Mouse (Mus musculus) E14TG2a.4 (cell line): ENCODE measurements at regions not wholly inside any gene's neighbourhood (a gene's known extent, or its start where the extent isn't known, plus 50 kb on each side); places are given as distances from the start of the nearest gene placed in this dataset.

Experiments used
- CTCF ChIP-seq: conservative IDR thresholded peaks from 2 replicates; pipeline ENCODE4 v1.5.1; 2014; ENCODE audit warnings: low read length
- NANOG ChIP-seq: IDR thresholded peaks from 2 replicates; pipeline ENCODE4 v1.6.1; 2014; ENCODE audit warnings: borderline replicate concordance, low read length, mixed read lengths
- POU5F1 ChIP-seq: IDR thresholded peaks from 2 replicates; pipeline ENCODE4 v1.6.1; 2014; ENCODE audit warnings: low read length, borderline replicate concordance

GRCm38 (mm10) chr6:50882759-50883158 is 228.5 kb upstream of the Npvf start:
- no peak for TF ChIP-seq CTCF
- no peak for TF ChIP-seq NANOG
- TF ChIP-seq POU5F1, result no peak
